Mouse (Mus musculus) brain, embryonic 14.5 days (tissue): ENCODE results near the gene Agrp.

Experiments
- CTCF ChIP-seq: fragments of 200-500 bp; IDR thresholded peaks from 2 replicates; pipeline ENCODE4 v1.5.1; 2012; ENCODE audit warnings: inconsistent platforms, mild to moderate bottlenecking, moderate library complexity, borderline replicate concordance; ENCODE audit not compliant: insufficient read depth, insufficient read length; ENCODE audit errors: extremely low read depth
- POLR2A ChIP-seq: fragments of 200-500 bp; IDR thresholded peaks from 2 replicates; pipeline ENCODE4 v1.6.1; 2012; ENCODE audit warnings: mild to moderate bottlenecking, inconsistent platforms, borderline replicate concordance; ENCODE audit not compliant: poor library complexity, insufficient read depth, insufficient read length, severe bottlenecking; ENCODE audit errors: extremely low read depth

GRCm38 (mm10) chr8:105607062-105607461 lies 30.1 kb downstream of the Agrp start:
- TF ChIP-seq CTCF (no peak), POLR2A (no peak)
